Mouse (Mus musculus) lung, postnatal 25 days (tissue): ENCODE data around the gene Lce1h.

Experiments
- DNase-seq: peaks from one replicate; pipeline ENCODE4 v3.0.0; 2022; ENCODE audit warnings: low spot score

Gene Lce1h

DNA sequence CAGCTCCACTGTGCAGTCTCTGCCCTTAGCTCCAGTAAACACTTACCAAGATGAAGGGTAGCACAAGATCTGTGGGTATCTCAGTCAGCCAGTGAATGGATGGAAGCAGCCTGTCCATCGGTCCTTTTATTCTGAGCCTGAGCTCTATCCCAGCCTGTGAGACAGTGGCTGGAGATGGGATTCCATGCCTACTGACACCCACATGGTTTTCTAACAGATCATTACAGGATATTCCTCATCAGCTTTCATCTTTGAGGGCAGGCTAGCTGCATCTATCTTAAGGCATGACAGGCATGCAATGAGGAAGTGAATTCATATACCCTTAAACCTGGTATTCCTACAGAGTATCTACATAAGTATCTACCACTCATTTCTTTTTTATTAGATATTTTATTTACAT is at the start of gene Lce1h:
Gene Lce1h, minus strand, starts transcription at position 101 of the 400 bp plus-strand sequence.
- DNase-seq = no peak

DNA sequence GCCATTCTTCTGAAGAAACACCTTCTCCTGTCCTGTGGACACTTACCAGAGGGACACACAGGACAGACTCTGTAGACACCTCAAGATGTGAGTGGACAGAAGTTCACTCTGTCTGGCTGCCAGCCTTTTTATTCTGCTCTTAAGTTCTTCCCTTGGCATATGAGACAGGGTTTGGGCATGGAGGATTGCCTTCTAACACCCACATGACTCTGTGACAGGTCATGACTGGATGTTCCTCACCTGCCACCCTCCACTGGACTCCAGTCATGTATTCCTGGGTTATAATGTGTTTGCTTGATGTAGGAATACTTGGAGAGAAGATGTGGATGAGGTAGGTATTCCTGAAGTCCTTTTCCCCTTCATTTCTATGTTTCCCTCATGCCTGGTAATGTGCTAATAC is 42.9 kb upstream of the Lce1h start, which contains the start of gene Lce1k:
Gene Lce1k, minus strand, starts transcription at position 101 of the 400 bp plus-strand sequence.
- DNase-seq = no peak

GRCm38 (mm10) chr3:92790414-92790813 is 25.5 kb upstream of the Lce1h start, which contains the start of gene Lce1j:
Gene Lce1j, minus strand, starts transcription at chr3:92790514.
- no peak for DNase-seq

DNA sequence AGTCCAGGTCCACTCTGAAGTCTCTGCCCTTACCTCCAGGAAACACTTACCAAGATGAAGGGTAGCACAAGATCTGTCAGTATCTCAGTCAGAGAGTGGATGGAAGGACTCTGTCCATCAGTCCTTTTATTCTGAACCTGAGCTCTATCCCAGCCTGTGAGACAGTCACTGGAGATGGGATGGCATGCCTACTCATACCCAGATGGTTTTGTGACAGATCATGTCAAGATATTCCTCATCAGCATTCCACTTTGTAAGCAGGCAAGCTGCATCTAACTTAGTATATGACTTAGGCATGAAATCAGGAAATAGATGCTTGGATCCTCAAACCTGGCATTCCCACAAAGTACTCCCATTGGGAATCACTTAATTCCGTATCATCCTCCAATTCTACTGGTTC is 13.9 kb upstream of the Lce1h start, which contains the start of gene Lce1i:
Gene Lce1i, minus strand, starts transcription at position 101 of the 400 bp plus-strand sequence.
- DNase-seq = no peak

GRCm38 (mm10) chr3:92771573-92771972 is 6.7 kb upstream of the Lce1h start:
- DNase-seq = no peak

GRCm38 (mm10) chr3:92753197-92753596 is 11.7 kb downstream of the Lce1h start:
- DNase-seq = no peak

GRCm38 (mm10) chr3:92752238-92752637 is 12.6 kb downstream of the Lce1h start, which contains the start of gene Lce1g:
Gene Lce1g, minus strand, starts transcription at chr3:92752338.
- DNase-seq = no peak

DNA sequence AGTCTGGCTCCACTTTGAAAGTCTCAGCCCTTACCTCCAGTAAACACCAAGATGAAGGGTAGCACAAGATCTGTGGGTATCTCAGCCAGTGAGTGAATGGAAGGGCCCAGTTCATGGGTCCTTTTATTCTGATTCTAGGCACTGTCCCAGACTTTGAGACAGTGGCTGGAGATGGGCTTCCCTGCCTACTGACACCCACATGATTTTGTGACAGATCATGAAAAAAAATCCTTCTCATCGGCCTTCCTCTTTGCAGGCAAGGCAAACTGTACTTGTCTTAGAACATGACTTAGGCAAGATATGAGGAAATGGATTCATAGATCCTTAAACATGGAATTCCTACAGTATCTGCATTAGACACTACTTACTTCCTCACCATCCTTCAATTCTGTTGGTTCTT is 25.9 kb downstream of the Lce1h start, which contains the start of gene Gm38119:
Gene Gm38119, minus strand, starts transcription at position 101 of the 400 bp plus-strand sequence.
- no peak for DNase-seq

DNA sequence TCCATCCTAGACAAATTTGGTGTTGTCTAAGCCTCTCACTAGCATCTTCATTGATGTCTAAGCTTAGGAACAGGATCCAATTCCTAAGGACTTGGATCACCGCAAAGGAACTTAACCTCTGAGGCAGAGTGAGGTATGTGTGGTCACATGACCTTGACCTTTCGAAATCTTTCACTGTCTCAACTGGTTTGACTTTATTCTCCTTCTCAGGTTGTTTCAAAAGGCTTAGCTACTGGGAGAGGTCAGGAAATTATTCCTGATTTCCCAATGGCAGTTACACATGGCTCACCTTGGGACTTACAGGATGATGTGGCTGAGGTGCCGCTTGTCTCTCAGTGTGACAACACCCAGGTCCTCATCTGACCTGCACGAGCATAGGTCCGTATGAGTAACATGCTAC is 42.2 kb downstream of the Lce1h start:
- no peak for DNase-seq

GRCm38 (mm10) chr3:92720250-92720649 is 44.6 kb downstream of the Lce1h start, which contains the start of gene Lce1f:
Gene Lce1f, minus strand, starts transcription at chr3:92720350.
- no peak for DNase-seq

GRCm38 (mm10) chr3:92715122-92715521 is 49.7 kb downstream of the Lce1h start:
- DNase-seq = no peak
